Mouse (Mus musculus): ENCODE results near the gene Ino80. TPM values are rescaled to one million over a fixed set of nuclear protein-coding genes. Genes with fewer than 3 reads are reported as not detected.
A peak's percentile ranks its signal among the peaks of the same experiment; 100 is the strongest.

Ino80 gene
- polyA plus RNA-seq, 2 experiments = 6.3 to 16.4 TPM

DNA sequence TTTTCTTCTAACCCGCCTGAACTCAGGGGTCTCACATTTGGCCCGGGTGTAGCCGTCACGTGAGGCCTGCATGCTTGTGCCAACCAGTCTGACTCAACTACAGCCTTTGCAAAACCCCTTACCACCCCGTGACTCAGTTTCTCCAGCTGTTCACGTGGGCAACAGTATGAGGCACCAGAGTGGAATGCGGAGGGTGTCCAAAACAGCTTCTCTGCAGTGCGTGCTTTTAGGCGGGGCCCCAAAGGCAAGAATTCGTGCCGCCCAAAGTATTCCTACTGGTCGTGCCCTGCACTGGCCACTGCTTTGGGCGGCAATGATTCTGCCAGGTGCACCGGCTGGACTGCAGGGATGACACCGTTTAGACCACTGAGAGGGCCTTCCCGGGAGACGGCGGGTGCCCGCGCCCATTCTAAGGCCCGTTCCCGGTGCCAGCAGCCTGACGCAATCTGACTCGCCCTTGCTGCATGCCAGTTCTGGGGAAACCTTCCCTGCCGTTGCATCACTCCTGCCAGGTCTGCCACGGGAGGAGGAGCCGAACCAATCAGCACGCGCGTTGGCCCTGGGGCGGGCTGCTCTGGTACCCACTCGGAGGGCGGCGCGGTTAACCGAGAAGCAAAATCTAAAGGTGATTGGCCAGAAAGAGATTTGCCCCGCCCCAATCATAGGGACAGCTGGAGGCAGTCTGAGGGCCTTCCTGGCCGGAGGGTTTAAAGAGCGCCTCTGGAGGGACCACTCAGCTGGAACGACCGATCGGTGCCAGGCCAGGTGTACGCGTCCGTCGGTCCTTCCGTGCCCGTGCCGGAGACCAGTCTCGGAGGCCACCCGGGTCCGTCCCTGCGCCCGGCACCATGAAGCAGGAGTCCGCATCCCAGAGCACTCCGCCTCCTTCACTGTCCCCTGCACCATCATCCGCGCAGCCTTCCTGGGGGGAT lies 126.7 kb downstream of the Ino80 start, which contains the start of gene Chac1:
Chac1 (plus strand) TSS at position 675 of the 932 bp plus-strand sequence.
- peaks cover 10% of the 10 kb centered on the region for H3K27me3 ChIP-seq (ENCODE audit: control insufficient read depth, insufficient read depth, low read length)
- 4% methylated on average over 58 of the region's 58 CpGs for WGBS

GRCm38 (mm10) chr2:119344537-119345138 lies 132.8 kb downstream of the Ino80 start:
- 42% methylated on average over 6 of the region's 6 CpGs for WGBS
- no peak for TF ChIP-seq POLR2A (IDR thresholded peaks at IDR 0.05; ENCODE audit: borderline replicate concordance, extremely low read depth, insufficient read depth, insufficient read length)
- DNase-seq (ENCODE audit: low spot score) = no peak
- no peaks in the 10 kb centered on the region for H3K4me1 ChIP-seq (ENCODE audit: control insufficient read depth, insufficient read depth, low read length)
- H3K27ac ChIP-seq (replicated peaks; ENCODE audit: low read depth, low read length) = no peak overlapping the region
- ATAC-seq (ENCODE audit: low FRiP score, low read depth) = no peak
- no peaks in the 10 kb centered on the region for H3K9me3 ChIP-seq (ENCODE audit: control insufficient read depth, low read length)
- H3K9ac ChIP-seq (ENCODE audit: low read depth, low read length, severe bottlenecking) = no peak overlapping the region
- no peak overlapping the region for H3K4me2 ChIP-seq (replicated peaks; ENCODE audit: low read depth, low read length, severe bottlenecking)
- H3K36me3 ChIP-seq (ENCODE audit: control insufficient read depth, insufficient read depth, low read length) = no peaks in the 10 kb centered on the region
- no peaks in the 10 kb centered on the region for H3K27me3 ChIP-seq (ENCODE audit: control insufficient read depth, insufficient read depth, low read length)
- H3K4me3 ChIP-seq (replicated peaks; ENCODE audit: low read length) = no peak overlapping the region

More for the DNA sequence above, 126.7 kb downstream of the Ino80 start, which contains the start of gene Chac1:
- DNase-seq (ENCODE audit: low spot score) (peak; percentile 53), ATAC-seq (ENCODE audit: low FRiP score, low read depth) (peak; percentile 88)
- Histone ChIP-seq H3K27ac (replicated peaks; ENCODE audit: low read depth, low read length) (no peak within 1 kb of the TSS), H3K4me1 (ENCODE audit: control insufficient read depth, insufficient read depth, low read length) (0 out of 2 replicates have a peak, but pooled peaks cover 3% of the 10 kb centered on the region), H3K4me2 (replicated peaks; ENCODE audit: low read depth, low read length, severe bottlenecking) (peak within 1 kb of the TSS; percentile 71), H3K4me3 (replicated peaks; ENCODE audit: low read length) (peak within 1 kb of the TSS; percentile 47), H3K36me3 (ENCODE audit: control insufficient read depth, insufficient read depth, low read length) (no peaks in the 10 kb centered on the region), H3K9me3 (ENCODE audit: control insufficient read depth, low read length) (no peaks in the 10 kb centered on the region), H3K9ac (ENCODE audit: low read depth, low read length, severe bottlenecking) (peak within 1 kb of the TSS; percentile 42)
- TF ChIP-seq POLR2A (IDR thresholded peaks at IDR 0.05; ENCODE audit: borderline replicate concordance, extremely low read depth, insufficient read depth, insufficient read length) = no peak

GRCm38 (mm10) chr2:119337425-119338265 lies 139.8 kb downstream of the Ino80 start:
- 8% methylated on average over 58 of the region's 60 CpGs for WGBS
- DNase-seq (ENCODE audit: low spot score) = peak; percentile 83
- peaks cover 4% of the 10 kb centered on the region; the same call in 1 of the 2 replicates for H3K4me1 ChIP-seq (ENCODE audit: control insufficient read depth, insufficient read depth, low read length)

DNA sequence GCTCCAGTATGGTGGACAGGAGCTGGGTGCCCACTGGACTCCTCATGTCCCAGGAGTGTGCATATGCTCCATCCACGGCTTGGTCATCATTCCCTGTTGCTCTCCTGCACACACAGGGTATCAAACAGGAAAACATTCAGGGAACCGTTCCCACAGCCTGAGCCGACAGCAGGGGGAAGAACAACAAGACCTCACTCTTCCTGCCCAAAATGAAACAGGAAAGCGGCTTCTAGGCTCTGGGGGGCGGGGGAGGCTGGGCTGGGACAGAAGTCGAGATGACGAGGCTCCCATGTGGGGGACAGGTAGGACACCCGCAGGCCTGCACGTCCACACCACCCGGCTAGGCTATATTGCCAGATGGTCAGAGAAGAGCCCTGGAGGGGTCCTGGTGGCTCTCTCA lies 141.0 kb downstream of the Ino80 start:
- no peak overlapping the region for H3K9ac ChIP-seq (ENCODE audit: low read depth, low read length, severe bottlenecking)
- DNase-seq (ENCODE audit: low spot score) (no peak), ATAC-seq (ENCODE audit: low FRiP score, low read depth) (no peak)
- H3K4me2 ChIP-seq (replicated peaks; ENCODE audit: low read depth, low read length, severe bottlenecking) = no peak overlapping the region
- 68% methylated on average over 10 of the region's 10 CpGs for WGBS
- H3K4me3 ChIP-seq (replicated peaks; ENCODE audit: low read length) = no peak overlapping the region
- peaks cover 4% of the 10 kb centered on the region; the same call in 1 of the 2 replicates for H3K4me1 ChIP-seq (ENCODE audit: control insufficient read depth, insufficient read depth, low read length)
- 0 out of 2 replicates have a peak overlapping the region, but pooled peaks have one; percentile 26 for H3K27ac ChIP-seq (replicated peaks; ENCODE audit: low read depth, low read length)
- H3K9me3 ChIP-seq (ENCODE audit: control insufficient read depth, low read length) = no peaks in the 10 kb centered on the region
- 0 out of 2 replicates have a peak, but pooled peaks cover 3% of the 10 kb centered on the region for H3K27me3 ChIP-seq (ENCODE audit: control insufficient read depth, insufficient read depth, low read length)
- no peaks in the 10 kb centered on the region for H3K36me3 ChIP-seq (ENCODE audit: control insufficient read depth, insufficient read depth, low read length)
- TF ChIP-seq POLR2A (IDR thresholded peaks at IDR 0.05; ENCODE audit: borderline replicate concordance, extremely low read depth, insufficient read depth, insufficient read length) = no peak

More at GRCm38 (mm10) chr2:119337425-119338265, 139.8 kb downstream of the Ino80 start:
- H3K27ac ChIP-seq (replicated peaks; ENCODE audit: low read depth, low read length) = no peak overlapping the region
- no peaks in the 10 kb centered on the region for H3K9me3 ChIP-seq (ENCODE audit: control insufficient read depth, low read length)
- peak overlapping the region; percentile 71 for H3K9ac ChIP-seq (ENCODE audit: low read depth, low read length, severe bottlenecking)
- H3K36me3 ChIP-seq (ENCODE audit: control insufficient read depth, insufficient read depth, low read length) = no peaks in the 10 kb centered on the region
- H3K4me3 ChIP-seq (replicated peaks; ENCODE audit: low read length) = peak overlapping the region; percentile 56
- 0 out of 2 replicates have a peak, but pooled peaks have one; percentile 9 for TF ChIP-seq POLR2A (IDR thresholded peaks at IDR 0.05; ENCODE audit: borderline replicate concordance, extremely low read depth, insufficient read depth, insufficient read length)
- H3K27me3 ChIP-seq (ENCODE audit: control insufficient read depth, insufficient read depth, low read length) = no peaks in the 10 kb centered on the region
- peak; percentile 86 for ATAC-seq (ENCODE audit: low FRiP score, low read depth)
- peak overlapping the region; percentile 86 for H3K4me2 ChIP-seq (replicated peaks; ENCODE audit: low read depth, low read length, severe bottlenecking)

Data from limb, embryonic 14.5 days (tissue).